Mouse (Mus musculus) kidney, adult 2 months (tissue): ENCODE measurements at regions not wholly inside any gene's neighbourhood (a gene's known extent, or its start where the extent isn't known, plus 50 kb on each side); places are given as distances from the start of the nearest gene placed in this dataset.

Experiments used
- DNase-seq: peaks from one replicate; pipeline ENCODE4 v3.0.0; 2021
- H3K27ac ChIP-seq: fragments of 200-500 bp; 2 replicates; pipeline ENCODE4 v1.5.1; 2012; ENCODE audit warnings: low read depth, low read length, control low read depth, inconsistent platforms; ENCODE audit not compliant: insufficient read depth
- H3K27me3 ChIP-seq: fragments of 200-500 bp; replicated peaks from 2 replicates; pipeline ENCODE4 v1.6.1; 2012; ENCODE audit warnings: mild to moderate bottlenecking, moderate library complexity, low read length, inconsistent platforms; ENCODE audit not compliant: control insufficient read depth, insufficient read depth
- H3K36me3 ChIP-seq: fragments of 200-500 bp; 2 replicates; pipeline ENCODE4 v1.6.1; 2012; ENCODE audit warnings: mild to moderate bottlenecking, moderate library complexity, low read length, inconsistent platforms; ENCODE audit not compliant: control insufficient read depth, insufficient read depth
- H3K4me1 ChIP-seq: fragments of 200-500 bp; 2 replicates; pipeline ENCODE4 v1.6.1; 2011; ENCODE audit warnings: low read length; ENCODE audit not compliant: control insufficient read depth, insufficient read depth
- H3K4me3 ChIP-seq: fragments of 200-500 bp; 2 replicates; pipeline ENCODE4 v1.5.1; 2011; ENCODE audit warnings: mild to moderate bottlenecking, low read depth, low read length, control low read depth; ENCODE audit not compliant: insufficient read depth
- CTCF ChIP-seq: fragments of 200-500 bp; conservative IDR thresholded peaks from 2 replicates; pipeline ENCODE4 v1.5.1; 2011; ENCODE audit warnings: low read depth, mild to moderate bottlenecking, control low read depth, low read length, moderate library complexity, mixed read lengths; ENCODE audit not compliant: insufficient read depth, insufficient read length
- POLR2A ChIP-seq: fragments of 200-500 bp; IDR thresholded peaks from one replicate; pipeline ENCODE4 v1.6.1; 2011; ENCODE audit warnings: low read depth, low read length, control low read depth
- WGBS: fragments of 180-500 bp; shearing (Covaris S2); methylation state at CpG from one replicate; pipeline ENCODE4 v1.1.7; 2018; 5-methylcytosine and 5-hydroxymethylcytosine counted together

GRCm38 (mm10) chr4:12656924-12657603 lies 485.2 kb upstream of the Fam92a start:
- no peak for DNase-seq
- H3K4me1 ChIP-seq: no peaks in the 10 kb centered on the region
- 90% methylated on average over 6 of the region's 6 CpGs for WGBS
- no peaks in the 10 kb centered on the region for H3K36me3 ChIP-seq
- TF ChIP-seq CTCF: no peak
- TF ChIP-seq POLR2A: no peak
- no peak overlapping the region for H3K27ac ChIP-seq
- H3K4me3 ChIP-seq: no peak overlapping the region
- no peaks in the 10 kb centered on the region; the same call in 1 of the 2 replicates for H3K27me3 ChIP-seq

GRCm38 (mm10) chr4:12655457-12656228 lies 483.8 kb upstream of the Fam92a start:
- Histone ChIP-seq H3K36me3 (no peaks in the 10 kb centered on the region), H3K4me3 (peak overlapping the region; percentile 32), H3K27me3 (no peaks in the 10 kb centered on the region; the same call in 1 of the 2 replicates), H3K4me1 (no peaks in the 10 kb centered on the region), H3K27ac (no peak overlapping the region)
- no peak for DNase-seq
- TF ChIP-seq CTCF (no peak), POLR2A (no peak)
- 19% methylated on average over 13 of the region's 13 CpGs for WGBS

GRCm38 (mm10) chr4:12654568-12655456 lies 483.0 kb upstream of the Fam92a start:
- no peaks in the 10 kb centered on the region for H3K36me3 ChIP-seq
- peak overlapping the region; percentile 32 for H3K4me3 ChIP-seq
- H3K4me1 ChIP-seq: no peaks in the 10 kb centered on the region
- DNase-seq: no peak
- H3K27me3 ChIP-seq: no peaks in the 10 kb centered on the region; the same call in 1 of the 2 replicates
- TF ChIP-seq CTCF (no peak), POLR2A (no peak)
- no peak overlapping the region for H3K27ac ChIP-seq
- WGBS: 33% methylated on average over 12 of the region's 12 CpGs

GRCm38 (mm10) chr4:12647732-12648131 lies 475.9 kb upstream of the Fam92a start:
- Histone ChIP-seq H3K36me3 (no peaks in the 10 kb centered on the region), H3K4me1 (no peaks in the 10 kb centered on the region), H3K27me3 (no peaks in the 10 kb centered on the region), H3K27ac (no peak overlapping the region), H3K4me3 (no peak overlapping the region)
- TF ChIP-seq CTCF (no peak), POLR2A (no peak)
- DNase-seq: no peak
- 34% methylated on average over 3 of the region's 3 CpGs for WGBS

- H3K27me3 ChIP-seq: no peaks in the 10 kb centered on the region
- no peak overlapping the region for H3K27ac ChIP-seq
- no peak overlapping the region for H3K4me3 ChIP-seq
- TF ChIP-seq CTCF (no peak), POLR2A (no peak)
- peak; percentile 4 for DNase-seq
- no peaks in the 10 kb centered on the region for H3K4me1 ChIP-seq
- H3K36me3 ChIP-seq: no peaks in the 10 kb centered on the region
- 10% methylated on average over 4 of the region's 4 CpGs for WGBS
These were observed 470.7 kb upstream of the Fam92a start for GRCm38 (mm10) chr4:12642525-12642928.

- Histone ChIP-seq H3K27ac (no peak overlapping the region), H3K4me3 (no peak overlapping the region)
These were observed 457.6 kb upstream of the Fam92a start for GRCm38 (mm10) chr4:12629375-12629821.

More at GRCm38 (mm10) chr4:12629375-12629821, 457.6 kb upstream of the Fam92a start:
- H3K27me3 ChIP-seq: no peaks in the 10 kb centered on the region
- DNase-seq: no peak
- H3K36me3 ChIP-seq: no peaks in the 10 kb centered on the region
- no peaks in the 10 kb centered on the region for H3K4me1 ChIP-seq
- TF ChIP-seq POLR2A (no peak), CTCF (no peak)
- WGBS: 59% methylated on average over 2 of the region's 2 CpGs
